Mouse (Mus musculus): ENCODE results near the gene Arhgef25.

Gene Arhgef25

GRCm38 (mm10) chr10:127189651-127190381 lies at the start of gene Arhgef25:
Arhgef25 (minus strand) TSS chr10:127190083.
- no peak for DNase-seq

DNA sequence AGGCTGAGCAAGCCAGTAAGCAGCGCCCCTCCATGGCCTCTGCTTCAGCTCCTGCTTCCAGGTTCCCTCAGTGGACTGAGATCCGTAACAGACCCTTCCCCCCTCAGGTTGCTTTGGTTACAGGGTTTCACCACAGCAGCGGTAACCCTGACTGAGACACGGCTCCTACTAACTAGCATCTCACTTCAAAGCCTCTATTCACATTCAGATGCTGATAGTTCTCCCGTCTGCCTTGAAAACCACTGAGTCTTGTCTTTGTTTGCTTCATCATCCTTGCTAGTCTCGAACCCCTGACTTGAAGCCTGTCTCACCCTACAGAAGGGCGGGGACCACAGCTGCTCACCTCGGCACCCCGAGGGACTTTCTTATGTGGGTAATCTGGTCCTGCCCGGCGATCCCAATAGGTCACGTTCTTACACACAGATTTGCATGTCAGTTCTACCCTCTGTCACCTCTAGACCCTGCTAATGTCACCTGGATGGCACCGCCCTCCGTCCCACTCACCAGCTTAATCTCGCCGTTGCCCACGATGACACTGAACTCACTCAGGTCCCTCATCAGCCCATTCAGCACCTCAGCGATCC lies 48.5 kb upstream of the Arhgef25 start:
- DNase-seq = no peak

DNA sequence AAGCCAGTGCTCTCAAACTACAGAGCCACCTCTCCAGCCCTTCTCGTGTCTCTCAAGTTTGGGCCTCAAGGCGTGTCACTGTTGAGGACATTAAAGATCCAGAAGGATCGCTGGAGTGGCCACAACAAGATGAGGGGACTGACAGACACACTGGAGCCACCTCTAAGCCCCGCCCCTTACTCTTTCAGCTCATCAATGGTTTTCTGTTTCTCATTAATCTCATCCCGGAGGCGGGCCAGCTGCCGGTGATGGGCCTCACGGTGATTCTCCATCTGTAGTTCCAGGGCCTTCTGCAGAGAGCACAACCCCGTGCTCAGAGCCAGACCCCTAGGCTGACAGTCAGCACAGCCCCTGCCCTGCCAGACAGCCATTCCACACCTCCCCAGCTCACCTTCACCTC lies 46.7 kb upstream of the Arhgef25 start:
- DNase-seq = no peak

GRCm38 (mm10) chr10:127233141-127233540 lies 43.3 kb upstream of the Arhgef25 start:
- DNase-seq = no peak

DNA sequence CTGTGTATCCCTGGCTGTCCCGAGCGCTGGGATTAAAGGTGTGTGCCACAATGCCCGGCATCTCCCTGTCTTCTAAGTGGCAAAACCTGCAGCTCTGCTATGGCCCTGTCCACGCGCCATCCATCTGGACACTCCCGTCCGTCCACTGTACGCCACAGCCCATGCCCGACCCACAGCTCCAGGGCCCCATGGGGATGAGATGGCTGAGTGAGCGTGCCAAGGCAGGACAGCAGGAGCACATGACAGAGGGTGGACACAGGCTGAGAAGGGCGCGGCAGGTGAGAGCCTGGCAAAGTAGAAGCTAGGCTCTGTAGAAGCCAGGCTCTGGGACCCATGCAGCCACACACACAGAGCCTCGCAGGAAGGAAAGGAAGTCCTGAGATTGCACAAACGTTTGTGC lies 41.9 kb upstream of the Arhgef25 start:
- DNase-seq = peak; percentile 52 to 61

DNA sequence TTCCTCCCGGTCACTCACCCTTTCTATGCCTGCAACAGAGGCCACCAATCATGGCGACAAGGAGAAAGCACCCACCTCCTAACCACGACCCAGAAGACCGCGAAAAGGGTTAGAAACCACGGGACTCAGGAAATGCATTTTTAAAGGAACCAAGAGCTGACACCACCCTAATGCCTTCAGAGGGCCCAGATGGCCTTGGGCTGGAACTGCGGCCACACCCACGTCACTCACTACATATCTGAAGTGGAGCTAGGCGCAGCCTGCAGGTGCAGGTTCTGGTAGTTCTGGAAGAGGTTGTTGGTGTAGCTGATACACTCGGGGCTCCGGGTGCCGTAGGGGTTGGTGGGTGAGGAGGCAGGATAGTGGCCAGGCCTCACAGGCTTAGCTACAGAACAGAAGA lies 40.8 kb upstream of the Arhgef25 start:
- DNase-seq = no peak

DNA sequence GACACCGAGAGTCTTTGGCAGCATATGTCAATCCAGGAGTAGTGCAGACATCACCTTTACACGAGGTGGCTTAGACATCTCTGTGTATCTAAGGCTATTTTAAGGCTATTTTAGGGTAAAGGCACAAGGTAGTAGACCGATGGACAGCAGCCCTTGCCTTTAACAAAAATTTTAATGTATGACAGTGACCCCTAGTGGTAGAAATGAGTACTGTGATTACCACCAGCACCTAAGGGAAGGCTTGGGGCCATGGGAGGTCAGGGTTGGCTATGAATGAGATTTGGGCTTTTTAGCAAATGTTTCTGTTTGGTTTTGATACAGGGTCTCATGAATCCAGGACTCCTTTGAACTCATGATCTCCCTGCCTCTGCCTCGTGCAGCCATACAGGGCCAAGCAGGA lies 39.0 kb upstream of the Arhgef25 start:
- peak; percentile 59 to 70 for DNase-seq

- no peak for DNase-seq
Measured at GRCm38 (mm10) chr10:127227163-127227562, 37.3 kb upstream of the Arhgef25 start.

GRCm38 (mm10) chr10:127226318-127226895 lies 36.5 kb upstream of the Arhgef25 start:
- DNase-seq = peak; percentile 40 to 56

DNA sequence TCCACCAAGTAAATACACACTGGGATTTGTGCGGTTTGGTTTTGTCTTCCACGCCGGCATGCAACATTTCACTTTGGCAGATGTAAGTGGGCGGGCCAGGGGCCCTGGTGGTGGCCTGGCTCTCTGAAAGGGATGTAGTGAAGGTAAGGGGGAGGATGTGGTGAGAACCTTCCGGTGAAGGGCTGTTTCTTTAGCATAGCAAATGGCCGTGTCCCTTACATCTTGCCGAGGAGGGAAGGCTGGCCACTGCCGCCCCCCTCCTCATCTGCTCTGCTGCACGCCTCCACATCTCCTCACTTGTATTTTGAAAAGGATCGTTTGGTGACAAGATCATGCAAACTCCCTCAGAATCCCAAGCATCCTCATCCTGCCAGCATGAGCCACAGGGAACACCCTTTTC lies 35.8 kb upstream of the Arhgef25 start:
- no peak for DNase-seq

DNA sequence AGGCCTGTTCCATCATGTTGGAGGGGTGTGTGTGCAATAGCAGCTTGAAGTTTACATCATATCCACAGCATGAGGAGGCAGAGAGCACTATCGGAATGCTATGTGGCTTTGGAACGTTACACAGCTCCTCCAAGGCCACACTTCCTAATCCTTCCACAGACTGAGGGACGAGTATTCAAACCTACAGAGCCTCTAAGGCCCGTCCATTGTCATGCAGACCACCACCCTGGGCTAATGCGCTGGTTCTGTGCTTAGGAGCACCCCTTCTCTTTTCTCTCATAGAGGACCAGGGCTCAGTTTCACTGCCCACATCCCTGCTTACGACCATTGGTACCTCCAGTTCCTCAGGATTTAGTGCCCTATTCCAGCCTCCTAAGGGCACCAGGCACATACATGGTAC lies 35.3 kb upstream of the Arhgef25 start:
- no peak for DNase-seq

GRCm38 (mm10) chr10:127218339-127218738 lies 28.5 kb upstream of the Arhgef25 start:
- no peak for DNase-seq

DNA sequence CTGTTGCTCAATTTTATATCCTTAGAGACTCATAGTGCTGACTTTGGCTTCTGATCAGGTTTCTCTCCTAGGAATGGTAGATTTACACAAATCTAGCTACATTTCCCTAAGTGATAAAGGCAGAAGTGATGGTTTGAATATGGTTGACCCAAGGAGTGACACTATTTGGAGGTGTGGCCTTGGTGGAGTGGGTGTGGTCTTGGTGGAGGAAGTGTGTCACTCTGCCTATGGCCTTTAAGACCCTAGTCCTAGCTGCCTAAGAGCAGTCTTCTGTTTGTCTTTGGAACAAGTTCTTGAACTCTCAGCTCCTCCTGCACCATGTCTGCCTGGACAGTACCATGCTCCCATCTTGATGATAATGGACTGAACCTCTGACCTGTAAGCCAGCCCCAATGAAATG lies 27.3 kb upstream of the Arhgef25 start:
- no peak for DNase-seq

DNA sequence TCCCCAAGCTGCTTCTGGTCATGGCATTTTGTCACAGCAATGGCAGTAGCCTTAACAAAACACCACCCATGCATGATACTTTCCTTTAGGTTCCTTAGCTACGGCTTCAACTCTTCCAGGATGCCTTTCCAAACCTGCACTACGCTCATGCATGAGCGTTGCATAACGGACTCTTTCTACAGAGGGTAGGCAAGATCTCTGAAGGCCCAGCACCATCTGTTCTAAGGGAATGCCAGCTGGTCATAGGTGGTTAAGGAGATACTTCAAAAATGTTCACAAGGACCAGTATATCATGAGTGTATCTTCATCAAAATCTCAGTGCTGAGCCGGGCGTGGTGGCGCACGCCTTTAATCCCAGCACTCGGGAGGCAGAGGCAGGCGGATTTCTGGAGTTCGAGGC lies 26.6 kb upstream of the Arhgef25 start:
- DNase-seq = peak in 1 of 2 experiments; percentile 52

DNA sequence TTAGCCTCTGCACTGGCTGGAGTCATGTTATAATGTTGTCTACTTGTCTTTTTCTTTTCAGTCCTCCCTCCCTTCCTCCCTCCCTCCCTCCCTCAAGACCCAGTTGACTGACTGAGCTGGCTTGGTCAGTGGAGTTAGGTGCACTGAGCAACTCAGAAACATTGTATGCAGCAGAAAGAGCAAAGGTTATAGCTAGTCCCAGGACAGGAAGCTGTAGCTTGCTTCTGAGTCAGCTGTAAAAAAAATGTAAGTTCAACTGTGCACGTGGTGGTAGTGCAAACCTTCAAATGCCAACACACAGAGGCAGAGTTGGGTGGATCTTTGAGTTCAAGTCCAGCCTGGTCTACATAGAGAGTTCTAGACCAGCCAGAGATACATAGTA lies 24.5 kb upstream of the Arhgef25 start:
- DNase-seq = no peak

GRCm38 (mm10) chr10:127213704-127214421 lies 24.0 kb upstream of the Arhgef25 start:
- DNase-seq = no peak

- DNase-seq = peak in 1 of 2 experiments; percentile 64
Measured at GRCm38 (mm10) chr10:127213272-127213671, 23.4 kb upstream of the Arhgef25 start.

- peak; percentile 92 to 95 for DNase-seq
Measured at GRCm38 (mm10) chr10:127211414-127211854, 21.6 kb upstream of the Arhgef25 start, which contains the start of gene Pip4k2c. Pip4k2c (minus strand) TSS chr10:127211585.

DNA sequence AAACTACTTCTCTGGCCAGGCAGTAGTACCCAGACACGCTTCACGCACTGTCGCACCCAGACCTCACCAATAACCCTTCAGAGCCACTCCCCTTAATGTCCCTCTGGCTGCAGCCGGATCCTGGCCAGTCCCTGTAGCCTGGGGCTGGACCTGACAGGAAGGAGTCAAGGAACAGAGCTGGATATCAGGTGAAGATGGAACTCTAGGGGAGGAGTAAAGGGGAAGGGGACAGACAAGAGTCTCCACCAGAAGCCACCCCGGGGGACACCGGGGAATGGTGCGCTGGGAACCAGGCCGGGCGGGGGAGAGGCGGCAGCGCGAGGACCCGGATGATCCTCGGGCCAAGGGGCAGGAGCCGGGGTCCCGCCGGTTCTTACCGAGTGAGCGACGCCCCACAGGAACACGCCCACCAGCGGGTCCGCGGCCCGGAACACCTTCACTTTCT lies 21.1 kb upstream of the Arhgef25 start:
- DNase-seq = no peak

DNA sequence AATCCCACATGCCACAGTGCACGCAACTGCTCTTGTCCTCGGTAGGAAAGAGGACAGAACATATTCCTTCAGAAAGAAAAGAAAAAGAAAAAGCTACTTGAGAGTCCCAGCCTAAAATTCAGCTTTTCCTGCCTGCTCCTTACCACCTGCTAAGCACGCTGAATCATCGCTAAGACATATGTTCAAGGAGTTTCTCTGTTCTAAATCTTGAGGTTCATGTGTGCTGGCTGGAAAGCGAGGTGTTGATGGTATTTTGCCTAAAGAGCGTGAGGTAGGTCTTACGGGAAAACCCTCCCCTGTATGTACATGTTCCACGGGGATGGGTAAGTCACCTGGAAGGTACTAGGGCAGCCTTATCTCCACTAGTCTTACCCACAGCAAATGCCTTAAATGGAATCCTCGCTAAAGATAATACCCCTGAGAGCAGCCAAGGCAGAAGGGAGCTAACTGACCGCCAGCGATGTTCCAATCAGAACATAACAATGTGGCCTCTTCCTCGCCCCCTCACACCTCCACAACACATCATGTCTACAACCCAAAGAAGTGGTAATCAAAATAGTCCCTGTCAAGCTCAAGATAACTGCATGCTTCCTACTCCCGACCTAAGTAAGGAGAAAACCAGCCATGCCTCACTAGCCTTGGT lies 20.2 kb upstream of the Arhgef25 start:
- no peak for DNase-seq

GRCm38 (mm10) chr10:127208921-127209320 lies 19.0 kb upstream of the Arhgef25 start:
- no peak for DNase-seq

DNA sequence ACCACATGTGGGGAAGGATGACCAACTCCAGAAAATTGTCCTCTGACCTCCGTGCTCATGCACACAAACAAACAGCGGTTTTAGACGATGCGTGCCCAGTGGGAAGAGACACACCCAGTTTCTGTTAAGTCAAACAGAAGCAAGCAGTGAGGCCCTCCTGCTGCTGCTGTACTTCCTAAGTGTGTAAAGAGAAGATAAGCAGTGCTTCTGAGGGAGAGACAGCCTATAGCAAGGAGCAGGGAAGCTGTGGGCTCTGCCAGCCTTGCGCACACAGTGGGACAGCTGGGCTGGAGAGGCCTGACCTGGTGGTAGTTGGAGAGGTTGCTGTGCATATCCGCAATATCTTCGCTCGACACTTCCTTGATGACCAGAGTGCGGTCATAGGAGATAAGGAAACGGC lies 15.5 kb upstream of the Arhgef25 start:
- DNase-seq = no peak

DNA sequence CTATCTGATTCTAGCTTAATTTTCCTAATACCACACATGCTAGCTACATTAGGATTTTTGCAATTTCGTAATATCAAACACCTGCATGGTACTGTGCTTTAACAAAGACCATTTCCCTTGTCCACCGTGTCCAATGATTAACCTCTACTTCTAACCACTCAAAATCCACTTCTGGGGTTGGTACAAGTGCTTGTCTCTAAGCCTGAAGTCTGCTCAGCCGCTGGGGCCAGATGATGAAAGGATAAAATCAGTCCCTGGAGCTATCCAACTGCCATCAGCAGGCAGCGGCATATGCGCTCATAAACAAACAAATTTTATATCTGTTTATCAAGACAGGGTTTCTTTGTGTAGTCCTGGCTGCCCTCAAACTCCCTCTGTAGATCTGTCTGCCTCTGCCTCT lies 14.7 kb upstream of the Arhgef25 start:
- no peak for DNase-seq

Data from cerebellum, adult 18-20 months (tissue).